Mouse (Mus musculus) v-Abl transformed pro-B cells (cell line): ENCODE measurements around the gene Nfix.

ENCODE experiments used
- in situ Hi-C, 2 experiments: fragments of 400-800 bp; cut with MboI; formaldehyde crosslinking; loops; one replicate each; pipeline ENCODE4 v1.15.1; 2025; ENCODE audit not compliant: unreplicated experiment in 2 of 2

Nfix gene

DNA sequence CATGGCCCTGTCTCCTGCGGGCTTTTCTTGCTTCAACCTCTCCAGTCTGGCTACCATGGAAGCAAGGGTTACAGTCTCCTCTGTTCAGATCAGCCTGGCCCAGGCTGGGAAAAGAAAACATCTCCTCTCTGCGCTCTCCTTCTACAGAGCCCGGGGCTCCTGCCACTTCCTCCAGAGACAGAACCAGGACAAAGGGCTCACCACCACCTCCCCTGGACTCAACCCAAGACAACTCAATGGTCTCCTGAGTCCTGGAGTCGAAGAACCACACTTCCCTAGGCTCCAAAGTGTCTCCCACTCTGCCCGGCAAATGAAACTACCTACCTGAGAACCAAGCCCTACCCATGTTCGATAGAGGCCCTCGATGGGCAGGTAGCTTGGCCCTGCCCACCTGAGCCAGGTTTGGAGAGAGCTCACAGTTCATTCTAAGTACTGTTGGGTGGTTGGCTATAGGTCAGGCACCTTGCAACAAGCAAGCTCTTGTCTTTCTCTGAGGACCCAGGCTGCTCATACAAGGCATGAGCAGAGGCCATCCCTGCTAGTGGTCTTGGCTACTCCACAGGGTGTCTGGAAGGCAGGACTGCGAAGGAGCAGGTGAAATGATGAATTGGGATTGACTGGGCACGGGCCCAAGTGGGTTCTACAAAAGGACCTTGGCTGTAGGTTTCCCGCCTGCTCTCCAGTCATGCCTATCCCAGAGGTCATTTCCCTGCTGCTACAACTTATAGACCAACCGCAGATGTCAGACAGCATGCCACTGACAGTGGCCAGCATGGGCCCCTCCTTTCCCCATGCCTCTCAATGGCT, 68.6 kb downstream of the Nfix start:
- in situ Hi-C loops, result no loop called here

DNA sequence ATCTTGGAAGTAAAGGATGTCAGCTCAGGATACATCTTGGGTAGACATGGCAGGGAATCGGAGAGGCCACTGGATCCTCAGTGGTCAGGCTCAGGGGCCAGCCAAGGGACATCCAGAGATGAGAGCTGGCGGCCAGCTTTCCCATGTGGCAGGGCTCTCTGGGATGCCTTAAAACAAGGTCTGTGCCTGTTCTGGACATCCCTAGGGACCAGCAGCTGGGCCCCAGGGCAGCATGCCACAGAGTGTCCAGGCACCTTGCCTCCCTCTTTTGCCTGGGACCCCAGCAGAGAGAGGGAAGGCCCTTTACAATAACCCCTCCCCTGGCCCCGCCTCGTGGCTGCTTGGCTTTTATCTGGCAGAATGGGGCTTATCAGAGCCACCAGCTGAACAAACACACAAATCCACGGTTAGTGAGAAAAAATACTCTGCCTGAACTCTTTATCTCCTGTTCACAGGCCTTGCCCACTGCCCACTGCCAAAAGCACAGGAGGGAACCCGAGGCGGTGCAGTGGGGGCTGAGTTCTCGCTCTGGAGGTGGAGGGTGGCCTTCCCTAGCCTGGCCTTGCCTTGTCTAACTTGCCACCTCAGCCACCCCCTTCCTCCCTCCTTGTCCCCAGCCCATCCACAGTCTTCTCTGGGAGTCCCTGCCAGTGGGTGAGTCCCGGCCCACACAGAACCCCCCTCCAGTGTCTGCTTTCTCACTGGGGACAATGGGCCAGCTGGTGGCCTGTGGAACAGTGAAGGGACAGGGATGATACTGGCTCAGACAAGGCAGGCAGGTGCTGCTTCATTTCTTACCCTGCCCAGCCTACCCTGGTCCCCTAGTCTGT, 69.4 kb downstream of the Nfix start:
- in situ Hi-C loops, result no loop called here

DNA sequence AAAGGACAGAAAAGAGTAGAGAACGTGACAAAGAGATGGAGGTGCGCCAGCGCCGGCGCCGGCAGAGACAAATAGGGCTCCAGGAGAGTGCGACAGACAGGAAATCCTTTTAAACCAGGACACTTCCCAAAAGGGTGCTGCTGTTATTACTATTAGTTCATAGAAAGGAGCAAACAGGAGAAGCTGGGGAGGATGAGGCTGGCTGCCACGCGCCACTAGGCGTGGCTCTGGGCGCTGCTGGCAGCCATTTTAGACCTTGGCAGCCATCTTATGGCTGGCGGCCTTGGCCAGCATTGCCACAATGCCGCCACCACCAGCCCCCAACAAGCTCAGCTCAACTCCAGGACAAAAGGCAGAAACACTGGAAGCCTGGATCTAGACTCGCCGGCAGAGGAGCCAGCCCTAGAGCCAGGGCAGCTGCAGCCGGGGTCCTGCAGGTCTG, 70.2 kb downstream of the Nfix start:
- in situ Hi-C loops, result no loop called here

DNA sequence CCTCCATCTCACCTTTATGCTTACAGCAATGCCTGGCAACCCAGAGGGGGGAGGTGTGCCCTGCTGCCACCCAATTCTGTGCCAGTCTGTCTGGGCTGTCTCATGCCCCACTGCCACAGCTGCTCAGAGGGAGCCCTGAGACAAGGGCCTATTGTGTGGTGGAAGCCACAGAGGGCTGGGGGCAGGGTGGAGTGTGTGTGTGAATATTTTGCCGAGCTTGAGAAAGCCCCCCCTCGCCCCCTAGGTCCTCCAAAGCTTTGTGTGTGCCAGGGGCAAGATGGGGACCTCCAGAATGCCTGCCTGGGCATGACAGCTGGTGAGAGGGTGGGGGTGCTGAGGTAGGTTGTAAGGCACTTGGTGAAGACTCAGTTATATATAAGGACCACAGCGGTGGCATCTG, 71.7 kb downstream of the Nfix start:
- in situ Hi-C loops, result no loop called here

DNA sequence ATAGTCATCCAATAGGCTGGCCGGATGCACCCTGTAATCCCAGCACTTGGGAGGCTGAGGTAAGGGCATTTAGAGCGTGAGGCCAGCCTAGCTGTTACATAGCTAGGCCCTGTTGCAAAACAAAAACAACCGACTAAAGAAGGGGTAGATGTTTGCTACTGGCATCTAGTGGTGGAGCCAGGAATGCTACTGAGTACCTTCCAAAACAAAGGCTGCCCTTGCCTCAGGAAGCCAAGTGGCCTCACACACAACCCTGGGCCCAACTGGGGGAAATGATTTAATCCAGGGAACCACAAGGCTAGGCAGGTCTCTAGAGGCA, 74.2 kb downstream of the Nfix start:
- in situ Hi-C loops, result no loop called here

DNA sequence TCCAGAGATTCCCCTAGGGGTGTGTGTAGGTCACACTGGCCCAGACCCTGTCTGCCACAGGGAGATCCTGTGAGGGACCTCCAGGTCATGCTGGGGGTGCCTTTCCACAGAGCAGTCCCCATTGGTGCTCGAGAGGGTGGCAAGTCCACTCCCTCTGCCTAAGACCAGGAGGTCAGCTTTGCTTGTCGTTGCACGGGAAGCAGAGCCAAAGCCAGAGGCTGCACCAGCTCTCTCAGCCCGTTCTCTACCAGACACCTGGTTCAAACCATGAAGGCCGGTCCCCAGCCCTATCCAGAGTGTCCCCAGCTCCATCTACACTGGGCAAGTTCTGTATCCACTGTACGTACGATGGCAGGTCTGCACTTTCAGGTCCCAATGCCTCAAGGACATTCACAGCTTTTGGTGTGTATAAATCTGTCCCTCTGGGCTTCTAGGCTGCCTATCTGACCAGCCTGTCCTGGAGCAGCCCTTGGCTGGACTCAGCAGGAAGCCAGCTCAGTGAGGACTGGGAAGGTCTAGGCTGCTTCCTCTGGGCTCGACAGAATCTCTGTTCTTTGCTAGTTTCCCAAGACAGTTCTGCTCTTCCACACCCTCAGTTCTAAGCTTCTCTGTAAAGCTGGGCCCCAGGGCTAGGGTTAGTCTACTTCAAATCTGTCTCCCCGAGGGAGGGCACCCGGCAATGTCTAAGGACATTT, 74.8 kb downstream of the Nfix start:
- in situ Hi-C loops, result no loop called here

DNA sequence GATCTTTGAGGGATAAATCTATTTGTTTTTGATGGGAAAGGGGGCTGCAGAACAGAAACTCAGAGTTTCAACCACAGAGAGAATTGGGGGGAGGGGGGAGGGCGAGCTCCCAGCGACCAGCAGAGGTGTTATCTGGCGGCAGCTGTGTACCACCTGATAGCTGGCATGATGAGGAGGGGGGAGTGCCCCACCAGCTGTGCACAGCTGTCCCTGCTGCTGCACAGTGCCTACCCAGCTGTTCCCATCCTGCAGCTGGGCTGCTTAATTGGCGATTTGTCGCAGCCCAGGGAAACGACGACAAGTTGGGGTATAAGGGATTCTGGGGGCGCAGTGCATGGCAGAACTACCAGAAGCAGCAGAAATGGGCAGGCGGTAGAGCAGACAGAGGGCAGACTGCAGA, 75.5 kb downstream of the Nfix start:
- in situ Hi-C loops, result no loop called here

DNA sequence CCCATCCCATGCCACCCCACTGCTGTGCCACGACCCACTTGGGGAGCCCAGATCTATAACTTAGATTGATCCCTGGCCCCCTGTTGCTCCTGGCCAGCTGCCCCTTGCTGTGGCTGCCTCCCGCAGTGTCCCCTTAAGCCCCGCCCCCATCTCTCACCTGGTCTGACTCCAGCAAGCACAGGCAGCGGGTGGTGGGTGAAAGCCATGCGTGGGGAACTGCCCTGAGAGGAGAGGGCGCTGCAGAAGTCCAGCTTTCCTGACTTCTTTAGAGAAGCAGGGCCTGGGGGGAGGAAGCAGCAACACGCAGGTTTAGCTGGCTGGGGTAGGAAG, 76.6 kb downstream of the Nfix start:
- in situ Hi-C loops, result no loop called here

DNA sequence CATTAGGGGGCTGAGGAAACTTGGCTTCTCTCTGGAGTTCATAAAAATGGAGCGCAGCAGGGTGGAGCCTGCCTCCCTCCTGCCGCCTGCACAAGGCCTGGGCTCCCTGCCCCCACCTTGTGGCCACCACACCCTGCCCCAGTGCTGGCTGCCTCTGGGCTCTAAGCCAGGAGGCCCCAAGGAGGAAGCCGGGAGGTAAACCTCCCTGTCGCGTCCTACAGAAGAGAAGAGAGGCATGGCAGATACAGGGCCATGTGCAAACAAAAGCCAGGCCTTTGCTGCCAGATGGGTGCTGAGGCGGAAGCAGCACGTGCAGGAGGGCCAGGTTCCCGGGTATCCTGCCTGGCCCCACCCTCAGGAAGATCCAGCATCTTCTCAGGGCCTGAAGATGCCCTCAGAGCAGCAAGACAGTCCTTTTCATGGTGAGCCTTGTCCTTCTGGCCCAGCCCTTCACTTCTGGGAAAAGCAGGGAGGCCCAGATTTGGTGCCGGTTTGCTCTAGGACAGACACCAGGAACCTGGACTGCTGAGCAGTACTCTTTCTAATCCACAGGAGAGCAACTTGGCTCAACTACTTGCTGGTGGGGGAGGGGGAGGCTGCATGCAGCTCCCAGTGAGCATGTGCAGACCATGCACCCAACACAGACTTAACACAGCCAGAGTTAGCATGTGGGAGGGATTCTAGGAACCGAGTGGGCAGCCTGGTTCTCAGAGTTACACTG, 77.1 kb downstream of the Nfix start, which contains the start of gene G430095P16Rik:
TSS of gene G430095P16Rik (plus strand) at position 158 of the 721 bp plus-strand sequence.
- in situ Hi-C loops, result no loop called here

DNA sequence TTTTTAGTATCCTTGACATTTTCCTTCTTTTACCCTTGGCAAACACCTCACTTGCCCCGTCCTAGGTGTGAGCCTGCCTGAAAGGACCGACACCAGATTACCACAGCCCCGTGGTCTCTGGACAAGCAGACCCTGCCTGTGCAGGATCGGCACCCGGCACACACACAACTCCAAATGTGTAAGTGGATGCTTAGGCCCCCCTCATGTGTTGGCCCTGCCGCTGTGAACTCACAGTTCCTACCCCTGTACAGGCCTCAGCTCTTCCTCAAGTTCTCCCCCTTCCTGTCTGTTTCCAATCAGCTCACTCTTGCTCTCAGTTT, 77.7 kb downstream of the Nfix start:
- in situ Hi-C loops, result no loop called here

DNA sequence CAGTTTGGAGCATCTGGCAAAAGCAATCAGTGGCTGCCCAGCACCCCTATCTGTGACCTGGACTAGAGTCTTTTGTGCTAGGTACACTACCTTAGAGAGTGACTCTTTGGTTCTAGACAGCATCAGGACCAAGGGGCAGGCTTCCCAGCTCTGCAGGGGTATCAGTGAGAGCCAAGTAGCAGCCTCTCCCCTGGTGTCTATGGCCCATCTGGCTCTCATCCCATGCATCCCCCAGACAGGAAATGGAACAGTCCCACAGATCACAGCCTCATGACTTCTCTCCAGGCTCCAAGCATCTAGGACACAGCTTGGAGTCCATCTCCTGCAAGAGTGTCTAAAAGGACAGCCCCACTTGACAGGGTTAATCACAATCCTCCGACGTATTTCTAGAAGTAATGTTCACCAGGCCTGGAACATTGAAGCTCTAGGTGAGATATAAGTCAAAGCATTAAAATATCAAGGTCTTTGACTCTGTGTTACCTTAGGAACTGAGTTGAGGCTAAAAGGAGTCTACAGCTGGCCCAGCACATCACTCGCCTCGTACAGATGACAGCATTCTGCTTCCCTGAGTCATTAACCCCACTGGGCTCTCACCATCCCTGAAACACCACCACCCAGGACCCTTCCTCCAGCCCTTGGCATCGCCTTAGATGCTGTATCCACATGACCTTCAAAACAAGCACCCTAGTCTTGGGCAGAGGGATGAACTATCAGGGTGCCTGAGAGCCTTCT, 81.0 kb downstream of the Nfix start:
- in situ Hi-C loops, result loop anchor here (5.0 to 10.0 kb wide), 4 partner anchors 78 to 186 kb away; partner anchors contain the start of genes Dnase2a (in 1 of the 2) and Klf1 (in 1 of the 2)

DNA sequence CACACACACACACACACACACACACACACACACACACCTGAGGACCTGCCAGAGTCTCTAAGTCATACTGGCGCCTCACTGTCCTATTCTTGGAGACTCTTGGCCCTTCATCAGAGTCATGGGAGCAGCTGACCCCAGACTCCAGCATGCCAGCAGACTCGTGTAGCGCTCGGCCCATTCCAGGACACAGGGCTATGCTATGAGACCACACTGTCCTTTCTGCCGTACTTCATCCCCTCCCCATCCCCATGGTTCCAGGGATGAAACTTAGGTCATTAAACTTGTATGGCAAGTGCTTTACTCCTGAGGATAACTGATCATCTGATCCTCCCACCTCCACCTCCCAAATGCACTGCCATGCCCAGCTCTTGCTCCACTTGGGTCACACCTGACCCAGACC, 81.7 kb downstream of the Nfix start:
- in situ Hi-C loops, result loop anchor here (5.0 to 10.0 kb wide), 4 partner anchors 79 to 186 kb away; partner anchors contain the start of genes Dnase2a (in 1 of the 2) and Klf1 (in 1 of the 2)

DNA sequence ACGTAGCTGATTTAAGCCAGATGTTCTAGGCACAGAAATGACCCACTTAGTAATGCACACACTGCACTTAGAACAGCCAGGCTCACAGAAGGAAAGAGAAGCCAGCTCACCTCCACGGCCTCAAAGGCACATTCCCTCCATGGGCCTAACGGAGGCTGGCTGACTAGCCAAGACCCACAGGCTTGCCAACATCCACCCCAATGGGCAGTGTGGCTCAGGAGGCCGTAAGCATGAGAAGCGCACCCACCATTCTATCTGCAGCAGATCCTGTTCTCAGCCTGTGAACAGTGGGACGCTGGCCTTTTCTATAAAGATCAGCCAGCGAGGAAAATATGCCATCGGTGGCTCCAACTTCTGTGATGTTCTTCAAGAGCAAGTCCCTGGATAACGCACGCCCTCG, 83.4 kb downstream of the Nfix start:
- in situ Hi-C loops, result loop anchor here (5.0 to 10.0 kb wide), 4 partner anchors 81 to 188 kb away; partner anchors contain the start of genes Dnase2a (in 1 of the 2) and Klf1 (in 1 of the 2)

DNA sequence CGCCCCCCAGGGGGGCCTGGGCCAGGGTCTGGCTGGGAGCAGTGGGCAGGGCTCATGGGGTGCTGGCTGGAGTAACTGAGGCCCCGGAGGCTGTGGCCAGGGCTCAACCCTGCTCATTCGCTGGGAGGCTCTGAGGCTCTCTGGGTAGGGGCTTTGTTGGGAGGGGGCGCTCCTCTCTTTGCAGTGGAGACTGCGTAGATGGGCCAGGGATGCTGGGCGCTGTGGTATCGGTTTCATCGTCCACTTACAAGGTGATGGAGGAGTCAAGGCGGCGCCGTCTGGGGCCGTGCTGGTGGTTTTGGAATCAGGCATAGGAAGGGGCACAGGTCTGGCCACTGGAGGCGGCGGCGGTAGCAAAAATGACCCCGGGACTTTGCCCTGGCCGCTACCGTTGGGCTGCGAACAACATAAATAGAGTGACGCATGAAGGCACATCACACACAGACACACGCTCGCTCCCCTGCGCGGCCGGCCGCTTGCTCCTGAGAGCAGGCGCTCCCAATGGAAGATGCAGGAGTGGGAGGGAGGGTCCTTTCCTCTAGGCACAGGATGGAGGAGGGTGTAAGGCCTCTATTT, 84.2 kb downstream of the Nfix start:
- in situ Hi-C loops, result loop anchor here (5.0 to 10.0 kb wide), 4 partner anchors 81 to 189 kb away; partner anchors contain the start of genes Dnase2a (in 1 of the 2) and Klf1 (in 1 of the 2)

DNA sequence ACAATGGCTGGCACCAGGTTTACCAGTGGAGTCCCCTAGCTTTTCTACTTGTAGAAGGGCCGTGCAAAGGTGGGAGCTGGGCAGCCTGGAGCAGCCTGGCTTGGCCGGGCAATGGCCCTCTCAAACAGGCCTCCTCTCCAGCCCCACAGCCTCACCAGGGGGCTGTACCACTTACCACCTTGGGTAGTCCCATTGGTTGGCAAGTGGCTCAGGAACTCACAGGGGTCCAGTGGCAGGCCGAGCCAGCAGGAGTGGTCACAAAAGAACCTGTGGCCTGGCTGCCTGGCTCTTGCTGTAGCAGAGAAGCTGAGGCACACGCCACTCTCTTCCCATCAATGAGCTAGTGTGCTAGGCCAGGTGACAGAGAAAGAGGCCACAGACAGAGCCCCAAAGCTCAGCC, 86.0 kb downstream of the Nfix start:
- in situ Hi-C loops, result loop anchor here in 1 of 2 experiments (5.0 to 10.0 kb wide), 3 partner anchors 98 to 191 kb away; partner anchors contain the start of genes Dnase2a and Klf1

DNA sequence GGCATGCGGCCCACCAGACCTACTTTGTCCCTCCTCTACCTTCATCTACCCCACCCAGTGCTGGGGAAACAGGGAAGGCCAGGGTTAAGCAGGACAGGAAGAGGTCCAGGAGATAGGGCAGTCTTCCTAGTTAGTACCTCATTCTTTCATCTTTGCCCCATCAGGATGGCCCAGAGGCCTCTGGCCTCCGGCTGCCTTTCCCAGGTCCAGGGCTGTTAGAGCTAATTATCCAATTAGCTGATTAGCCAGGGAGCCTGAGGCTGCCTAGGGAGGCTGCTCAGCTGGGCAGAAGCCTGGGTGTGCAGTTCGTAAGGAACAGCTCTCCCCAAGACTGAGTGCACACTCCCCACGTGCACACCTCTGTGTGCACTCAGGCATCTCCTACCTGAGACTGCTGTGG, 86.8 kb downstream of the Nfix start:
- in situ Hi-C loops, result loop anchor here in 1 of 2 experiments (5.0 to 10.0 kb wide), 3 partner anchors 99 to 191 kb away; partner anchors contain the start of genes Dnase2a and Klf1

DNA sequence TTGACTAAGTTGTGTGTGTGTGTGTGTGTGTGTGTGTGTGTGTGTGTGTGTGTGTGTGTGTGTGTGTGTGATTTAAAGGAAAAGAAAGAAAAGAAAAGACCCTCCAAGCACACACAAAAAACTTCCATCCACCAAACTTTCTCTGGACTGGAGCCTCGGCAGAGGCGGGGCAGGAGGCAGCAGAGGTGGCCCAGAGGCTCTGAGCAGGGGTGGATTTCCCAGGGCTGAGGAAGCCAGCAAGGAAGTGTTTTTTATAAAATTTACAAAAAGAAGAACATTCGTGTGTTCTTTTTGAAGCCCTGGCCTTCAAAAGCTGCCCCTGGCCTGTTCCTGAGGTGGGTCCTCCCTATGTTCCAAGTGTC, 87.4 kb downstream of the Nfix start:
- in situ Hi-C loops, result loop anchor here in 1 of 2 experiments (5.0 to 10.0 kb wide), 3 partner anchors 100 to 192 kb away; partner anchors contain the start of genes Dnase2a and Klf1

DNA sequence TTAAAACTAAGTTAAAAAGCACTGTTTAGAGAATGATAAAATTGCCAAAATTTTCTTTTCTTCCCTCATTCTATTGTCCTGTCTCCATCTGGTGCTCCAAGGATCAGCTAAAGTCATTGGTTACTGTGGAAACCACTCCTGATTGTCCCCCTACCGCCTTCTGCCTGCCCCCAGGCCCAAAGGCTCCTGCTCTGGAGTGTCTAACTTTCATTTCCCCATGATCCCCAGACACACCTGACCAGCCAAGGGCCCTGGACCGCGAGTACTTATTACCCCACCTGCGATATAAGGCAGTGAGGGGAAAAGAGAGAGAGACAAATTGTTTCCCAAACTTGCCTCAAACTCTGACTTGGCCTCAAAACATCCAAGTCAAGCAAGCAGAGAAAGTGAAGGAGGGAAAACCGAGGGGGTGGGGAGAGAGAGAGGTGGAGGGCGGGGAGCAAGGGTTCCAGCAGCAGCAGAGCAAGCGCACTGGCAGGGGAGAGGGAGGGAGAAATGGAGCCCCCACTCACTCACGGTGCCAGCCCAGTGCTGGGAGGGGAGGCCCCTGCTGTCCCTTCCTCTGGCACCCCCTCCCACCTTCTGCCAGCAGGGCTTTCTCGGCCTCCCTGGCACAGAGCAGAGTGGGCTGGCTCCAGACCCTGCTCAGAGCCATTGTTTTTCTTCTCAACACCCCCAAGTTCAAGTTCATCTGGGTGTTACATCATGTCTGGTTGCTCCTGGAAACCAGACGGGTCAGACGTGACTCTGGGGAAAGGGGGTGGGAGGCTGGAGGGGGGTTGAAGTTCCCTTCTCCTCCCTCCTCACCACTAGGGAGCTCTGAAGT, 88.0 kb downstream of the Nfix start:
- in situ Hi-C loops, result loop anchor here in 1 of 2 experiments (5.0 to 10.0 kb wide), 3 partner anchors 100 to 193 kb away; partner anchors contain the start of genes Dnase2a and Klf1
